Mouse (Mus musculus) bone marrow, adult 2 months (tissue): ENCODE data around the gene Cdca4. TPM values are rescaled to one million over a fixed set of nuclear protein-coding genes. Genes with fewer than 3 reads are reported as not detected.

Experiments
- H3K27ac ChIP-seq: fragments of 200-500 bp; 2 replicates; pipeline ENCODE4 v1.5.1; 2012; ENCODE audit warnings: low read depth, mild to moderate bottlenecking, control low read depth, inconsistent platforms, low read length; ENCODE audit not compliant: control insufficient read depth, poor library complexity, insufficient read depth
- H3K4me1 ChIP-seq: fragments of 200-500 bp; 2 replicates; pipeline ENCODE4 v1.6.1; 2011; ENCODE audit warnings: low read length; ENCODE audit not compliant: control insufficient read depth, insufficient read depth
- H3K4me3 ChIP-seq: fragments of 200-500 bp; replicated peaks from 2 replicates; pipeline ENCODE3; 2011; ENCODE audit warnings: mild to moderate bottlenecking, low read depth, low read length, control low read depth; ENCODE audit not compliant: control insufficient read depth
- CTCF ChIP-seq: fragments of 200-500 bp; IDR thresholded peaks from 2 replicates; pipeline ENCODE4 v1.5.1; 2011; ENCODE audit warnings: low read length, control low read depth; ENCODE audit not compliant: control insufficient read depth, insufficient read depth
- POLR2A ChIP-seq: fragments of 200-500 bp; IDR thresholded peaks from 2 replicates; pipeline ENCODE4 v1.6.1; 2011; ENCODE audit warnings: low read depth, mild to moderate bottlenecking, control low read depth, low read length, borderline replicate concordance; ENCODE audit not compliant: control insufficient read depth
- WGBS: fragments of 180-500 bp; shearing (Covaris S2); methylation state at CpG from one replicate; pipeline ENCODE4 v1.1.7; 2018; 5-methylcytosine and 5-hydroxymethylcytosine counted together
- polyA plus RNA-seq: library from polyadenylated mRNA; stranded (reverse); fragments of >200 nt; gene quantifications from 2 replicates; pipeline ENCODE4 v1.2.4, GENCODE M21; 2011; ENCODE audit warnings: low replicate concordance; ENCODE audit not compliant: missing spikeins, insufficient read depth, insufficient read length

The Cdca4 gene
- polyA plus RNA-seq, 1 experiment, result 40.6 TPM

- Histone ChIP-seq H3K4me3 (no peak overlapping the region), H3K27ac (no peak overlapping the region), H3K4me1 (no peaks in the 10 kb centered on the region)
- 79% methylated on average over 10 of the region's 10 CpGs for WGBS
- TF ChIP-seq POLR2A (no peak), CTCF (no peak)
These were observed 29.8 kb downstream of the Cdca4 start for GRCm38 (mm10) chr12:112799237-112799970.

DNA sequence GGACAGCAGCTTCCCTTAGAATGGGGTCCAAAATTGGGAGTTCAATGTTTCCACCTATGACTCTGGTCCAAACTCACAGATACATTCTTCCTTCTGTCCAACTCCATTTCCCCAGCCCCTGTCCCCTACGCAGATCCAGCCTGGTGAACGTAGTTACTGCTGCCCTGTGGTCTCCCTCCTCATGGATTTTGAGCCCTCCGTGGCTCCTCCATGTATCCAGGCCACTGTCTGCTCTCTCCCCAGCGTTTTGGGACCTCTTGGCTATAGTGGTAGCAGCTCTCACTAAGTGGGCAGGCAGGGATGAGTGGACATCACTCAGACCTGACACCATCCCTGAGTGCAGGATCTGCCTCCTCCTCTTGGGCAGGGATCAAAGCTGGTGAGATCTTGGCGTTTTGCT, 30.5 kb downstream of the Cdca4 start:
- Histone ChIP-seq H3K4me3 (no peak overlapping the region), H3K27ac (no peak overlapping the region), H3K4me1 (no peaks in the 10 kb centered on the region)
- WGBS, result 73% methylated on average over 5 of the region's 5 CpGs
- TF ChIP-seq CTCF (no peak), POLR2A (no peak)

GRCm38 (mm10) chr12:112798332-112798681, 30.9 kb downstream of the Cdca4 start:
- TF ChIP-seq CTCF (no peak), POLR2A (no peak)
- Histone ChIP-seq H3K4me1 (no peaks in the 10 kb centered on the region), H3K27ac (no peak overlapping the region), H3K4me3 (no peak overlapping the region)
- 73% methylated on average over 5 of the region's 5 CpGs for WGBS

- TF ChIP-seq POLR2A (no peak), CTCF (no peak)
- WGBS, result 56% methylated on average over 15 of the region's 15 CpGs
- H3K4me1 ChIP-seq, result no peaks in the 10 kb centered on the region
- no peak overlapping the region; the same call in 1 of the 2 replicates for H3K27ac ChIP-seq
- H3K4me3 ChIP-seq, result no peak overlapping the region
These were observed 31.4 kb downstream of the Cdca4 start for GRCm38 (mm10) chr12:112797672-112798331.

DNA sequence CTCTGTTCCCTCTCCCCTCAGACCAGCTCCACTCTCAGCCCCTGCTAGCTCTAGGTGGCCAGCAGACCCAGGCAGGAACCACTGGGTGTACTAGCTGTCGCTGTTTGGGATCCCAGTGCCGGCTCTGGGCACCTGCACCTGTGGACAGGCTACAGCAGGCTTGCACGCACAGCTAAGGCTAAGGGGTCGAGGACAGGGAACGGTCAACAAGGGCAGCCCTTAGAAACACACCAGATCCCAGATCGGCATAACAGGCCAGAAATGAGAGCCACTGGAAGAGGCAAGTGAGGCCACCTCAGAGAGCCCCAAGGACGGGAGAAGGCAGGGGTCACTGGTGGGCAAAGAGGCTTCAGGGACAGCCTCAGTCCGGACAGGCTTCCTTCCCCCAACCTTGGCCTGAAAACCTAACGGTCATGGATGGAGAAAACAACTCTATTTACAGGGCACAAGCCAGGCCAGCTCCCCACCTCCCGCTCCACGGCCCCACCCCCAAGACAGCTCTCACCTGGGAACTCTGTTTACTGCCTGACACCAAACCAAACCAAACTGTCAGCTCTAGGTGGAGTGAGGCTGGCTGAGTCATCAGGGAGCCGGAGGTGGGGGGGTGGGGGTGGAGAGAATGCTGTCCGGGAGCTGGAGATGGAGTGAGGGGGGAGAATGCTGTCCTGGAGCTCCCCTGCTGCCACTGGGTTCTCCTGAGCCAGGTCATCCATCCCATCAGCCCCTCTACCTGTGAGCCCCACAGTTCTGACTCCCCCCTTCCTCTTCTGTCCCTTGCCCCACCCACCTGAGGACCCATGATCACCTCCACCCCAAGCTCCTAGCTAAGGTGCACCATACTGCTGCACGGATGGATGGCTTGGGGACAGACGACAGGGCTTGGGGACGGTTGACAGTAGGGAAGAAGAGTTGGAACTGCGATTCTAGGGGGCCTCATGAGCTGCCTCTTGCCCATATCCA, 32.4 kb downstream of the Cdca4 start:
- no peak for TF ChIP-seq CTCF
- no peak for TF ChIP-seq POLR2A
- no peaks in the 10 kb centered on the region for H3K4me1 ChIP-seq

GRCm38 (mm10) chr12:112795466-112796104, 33.6 kb downstream of the Cdca4 start:
- H3K4me1 ChIP-seq, result no peaks in the 10 kb centered on the region
- no peak overlapping the region for H3K27ac ChIP-seq
- WGBS, result 8% methylated on average over 18 of the region's 18 CpGs
- no peak overlapping the region for H3K4me3 ChIP-seq
- TF ChIP-seq POLR2A (no peak), CTCF (no peak)

More for the DNA sequence above, 32.4 kb downstream of the Cdca4 start:
- 75% methylated on average over 17 of the region's 17 CpGs for WGBS
- Histone ChIP-seq H3K27ac (no peak overlapping the region), H3K4me3 (no peak overlapping the region)

- Histone ChIP-seq H3K4me1 (no peaks in the 10 kb centered on the region), H3K4me3 (no peak overlapping the region), H3K27ac (no peak overlapping the region)
- TF ChIP-seq POLR2A (no peak), CTCF (no peak)
- 87% methylated on average over 5 of the region's 5 CpGs for WGBS
These were observed 34.2 kb downstream of the Cdca4 start for GRCm38 (mm10) chr12:112794998-112795397.

DNA sequence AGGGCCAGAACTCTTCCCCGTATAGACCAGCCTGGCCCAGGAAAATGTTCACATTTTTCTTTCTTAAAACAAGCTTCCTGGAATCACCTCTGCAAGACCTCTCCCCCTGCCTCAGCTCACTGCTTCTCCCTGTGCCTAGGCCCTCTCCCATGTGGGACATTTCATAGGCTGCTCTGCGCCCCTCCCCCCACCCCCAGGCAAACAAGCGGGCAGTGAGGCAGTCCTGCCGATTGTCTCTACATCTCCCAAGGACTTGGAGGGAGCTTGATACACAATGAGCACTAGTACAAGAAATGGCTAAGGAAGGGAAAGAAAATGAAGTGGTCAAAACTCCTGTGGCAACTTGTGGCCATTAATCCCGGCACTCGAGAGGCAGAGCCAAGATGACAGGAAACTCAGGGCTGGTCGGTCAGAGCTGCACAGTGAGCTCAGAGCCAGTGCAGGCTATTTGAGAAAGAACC, 34.8 kb downstream of the Cdca4 start:
- Histone ChIP-seq H3K4me1 (no peaks in the 10 kb centered on the region), H3K27ac (no peak overlapping the region), H3K4me3 (no peak overlapping the region)
- 72% methylated on average over 7 of the region's 7 CpGs for WGBS
- TF ChIP-seq POLR2A (no peak), CTCF (no peak)
